Mouse (Mus musculus) stomach, postnatal 0 days (tissue): ENCODE measurements at regions not wholly inside any gene's neighbourhood (a gene's known extent, or its start where the extent isn't known, plus 50 kb on each side); places are given as distances from the start of the nearest gene placed in this dataset.

Source experiments
- ATAC-seq: fragments of 200-750 bp; cut with Nextera tagmentation; 2 replicates; pipeline ENCODE4 v1.8.0; 2017; ENCODE audit not compliant: low FRiP score, low TSS enrichment
- DNase-seq: peaks from one replicate; pipeline ENCODE4 v3.0.0-alpha.2; 2016; ENCODE audit warnings: low spot score
- H3K27ac ChIP-seq: fragments of 300-500 bp; sonication (generic); replicated peaks from 2 replicates; pipeline ENCODE4 v1.5.1; 2014; ENCODE audit warnings: mild to moderate bottlenecking, control low read depth
- H3K27me3 ChIP-seq: fragments of 300-500 bp; sonication (generic); 2 replicates; pipeline ENCODE4 v1.6.1; 2014; ENCODE audit warnings: low read length; ENCODE audit not compliant: control insufficient read depth, insufficient read depth
- H3K36me3 ChIP-seq: fragments of 300-500 bp; sonication (generic); 2 replicates; pipeline ENCODE4 v1.6.1; 2014; ENCODE audit warnings: low read length, mixed read lengths; ENCODE audit not compliant: control insufficient read depth, insufficient read depth
- H3K4me1 ChIP-seq: fragments of 300-500 bp; sonication (generic); replicated peaks from 2 replicates; pipeline ENCODE4 v1.6.1; 2014; ENCODE audit warnings: antibody characterized with exemption; ENCODE audit not compliant: control insufficient read depth, insufficient read depth
- H3K4me2 ChIP-seq: fragments of 300-500 bp; sonication (generic); replicated peaks from 2 replicates; pipeline ENCODE4 v1.6.1; 2014; ENCODE audit warnings: low read depth, mild to moderate bottlenecking, control low read depth, moderate library complexity
- H3K4me3 ChIP-seq: fragments of 300-500 bp; sonication (generic); 2 replicates; pipeline ENCODE4 v1.5.1; 2014; ENCODE audit warnings: low read depth, low read length, control low read depth
- H3K9ac ChIP-seq: fragments of 300-500 bp; sonication (generic); 2 replicates; pipeline ENCODE4 v1.6.1; 2014; ENCODE audit warnings: mild to moderate bottlenecking, low read length, control low read depth, mixed read lengths
- H3K9me3 ChIP-seq: fragments of 300-500 bp; sonication (generic); 2 replicates; pipeline ENCODE4 v1.6.1; 2016; ENCODE audit warnings: low read length; ENCODE audit not compliant: control insufficient read depth
- CTCF ChIP-seq: IDR thresholded peaks from 2 replicates; pipeline ENCODE4 v1.5.1; 2016; ENCODE audit warnings: antibody characterized with exemption, low read depth, mild to moderate bottlenecking, moderate library complexity
- EP300 ChIP-seq: optimal IDR thresholded peaks from 2 replicates; pipeline ENCODE3; 2016; ENCODE audit warnings: antibody characterized with exemption
- WGBS: fragments of 180-500 bp; shearing (Covaris S2); extraction: QIAGEN DNeasy Blood & Tissue Kit; methylation state at CpG from one replicate; pipeline ENCODE4 v1.1.7; 2014; 5-methylcytosine and 5-hydroxymethylcytosine counted together

DNA sequence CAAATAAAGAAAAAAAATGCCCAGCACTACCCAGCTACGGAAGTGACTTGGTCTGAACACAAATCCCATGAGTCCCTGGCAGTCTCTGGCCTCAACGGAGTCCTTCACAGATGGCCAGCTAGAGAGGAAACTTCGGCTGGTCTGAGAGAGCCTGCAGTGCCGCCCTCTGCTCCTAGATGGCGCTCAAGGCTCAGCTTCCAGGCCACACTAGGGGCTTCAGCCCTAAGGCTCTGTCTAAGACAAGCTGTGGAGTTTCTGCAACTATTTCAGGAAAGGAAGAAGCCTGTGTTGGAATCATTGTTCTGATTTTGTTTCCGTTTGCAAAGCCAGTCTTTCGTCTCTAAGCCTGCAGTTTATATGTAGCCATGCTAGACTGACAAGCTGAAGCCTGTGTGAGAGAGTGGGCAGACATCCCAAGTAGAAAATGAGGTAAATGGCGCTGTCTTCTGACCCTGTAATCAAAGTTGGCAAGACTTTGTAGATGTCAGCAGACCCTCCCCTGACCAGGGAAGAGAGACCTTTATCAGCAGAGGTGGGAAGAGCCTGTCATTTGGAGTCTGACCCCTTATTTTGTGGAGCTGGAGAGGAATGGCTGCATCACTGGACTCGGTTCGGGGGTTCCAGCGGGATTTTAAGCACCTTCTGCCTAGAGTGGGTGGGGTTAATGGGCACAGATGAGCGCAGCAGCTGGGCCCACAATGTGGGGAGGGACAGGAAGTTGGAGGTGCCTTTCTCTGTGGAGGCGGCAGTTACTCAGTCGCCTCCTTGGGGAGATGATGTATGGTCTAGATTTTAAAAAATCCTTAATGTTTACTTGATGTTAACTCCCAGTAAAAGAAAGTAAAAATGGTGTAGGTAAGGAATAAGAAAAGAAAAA lies 197.5 kb downstream of the Nucb2 start:
- Histone ChIP-seq H3K9ac (no peak overlapping the region), H3K27me3 (no peaks in the 10 kb centered on the region), H3K4me1 (no peaks in the 10 kb centered on the region), H3K4me3 (no peak overlapping the region), H3K4me2 (no peak overlapping the region), H3K27ac (no peak overlapping the region), H3K9me3 (no peaks in the 10 kb centered on the region), H3K36me3 (no peaks in the 10 kb centered on the region)
- 32% methylated on average over 14 of the region's 14 CpGs for WGBS
- peak; percentile 77 for DNase-seq
- peak; percentile 40; the same call in 1 of the 2 replicates for ATAC-seq
- TF ChIP-seq EP300, result no peak
- TF ChIP-seq CTCF, result peak; percentile 94

DNA sequence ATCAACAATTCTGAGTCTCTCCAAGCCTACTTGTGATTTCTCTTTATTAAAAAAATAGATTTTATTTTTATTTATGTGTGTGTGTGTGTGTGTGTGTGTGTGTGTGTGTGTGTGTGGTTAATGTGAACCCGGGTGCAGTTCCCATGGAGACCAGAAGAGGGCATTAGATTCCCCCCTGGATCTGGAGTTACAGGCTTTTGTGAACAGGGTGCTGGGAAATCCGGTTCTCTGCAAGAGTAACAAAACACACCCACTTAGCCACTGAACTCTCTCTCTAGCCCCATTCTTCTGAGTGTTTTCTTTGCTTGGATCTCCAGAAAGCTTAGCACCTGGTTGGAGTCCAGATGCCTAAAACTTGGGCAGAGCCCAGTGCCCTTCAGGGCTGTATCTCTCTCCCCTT lies 198.4 kb downstream of the Nucb2 start:
- ATAC-seq (no peak), DNase-seq (no peak)
- Histone ChIP-seq H3K4me2 (no peak overlapping the region), H3K27me3 (no peaks in the 10 kb centered on the region), H3K4me1 (no peaks in the 10 kb centered on the region), H3K36me3 (no peaks in the 10 kb centered on the region), H3K27ac (no peak overlapping the region), H3K4me3 (no peak overlapping the region), H3K9ac (no peak overlapping the region), H3K9me3 (no peaks in the 10 kb centered on the region)
- WGBS, result 85% methylated on average over 2 of the region's 2 CpGs
- TF ChIP-seq EP300, result no peak
- peak; percentile 44 for TF ChIP-seq CTCF

DNA sequence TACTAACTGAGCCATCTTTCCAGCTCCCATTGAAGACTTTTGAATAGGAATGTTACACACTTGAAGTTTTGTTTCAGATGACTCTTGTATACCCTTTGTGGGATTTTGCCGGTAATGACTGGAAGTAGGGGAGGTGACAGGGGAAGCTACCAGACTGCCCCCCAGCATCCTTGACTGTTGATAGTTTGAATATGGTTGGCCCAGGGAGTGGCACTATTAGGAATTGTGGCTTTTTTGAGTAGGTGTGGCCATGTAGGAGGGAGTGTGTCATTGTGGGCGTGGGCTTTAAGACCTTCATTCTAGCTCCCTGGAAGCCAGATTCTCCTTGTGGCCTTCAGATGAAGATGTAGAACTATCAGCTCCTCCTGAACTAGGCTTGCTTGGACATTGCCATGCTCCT lies 207.4 kb downstream of the Nucb2 start:
- 82% methylated on average over 2 of the region's 2 CpGs for WGBS

GRCm38 (mm10) chr7:116713200-116713599 lies 209.0 kb downstream of the Nucb2 start:
- H3K9me3 ChIP-seq, result no peaks in the 10 kb centered on the region
- H3K9ac ChIP-seq, result no peak overlapping the region
- TF ChIP-seq CTCF (no peak), EP300 (no peak)
- ATAC-seq (no peak), DNase-seq (no peak)
- H3K4me2 ChIP-seq, result no peak overlapping the region
- H3K36me3 ChIP-seq, result no peaks in the 10 kb centered on the region
- H3K27me3 ChIP-seq, result no peaks in the 10 kb centered on the region
- WGBS, result 65% methylated on average over 8 of the region's 8 CpGs
- no peak overlapping the region for H3K27ac ChIP-seq
- H3K4me3 ChIP-seq, result no peak overlapping the region
- H3K4me1 ChIP-seq, result no peaks in the 10 kb centered on the region

More for the DNA sequence above, 207.4 kb downstream of the Nucb2 start:
- H3K9ac ChIP-seq, result no peak overlapping the region
- H3K27ac ChIP-seq, result no peak overlapping the region
- H3K4me1 ChIP-seq, result no peaks in the 10 kb centered on the region
- H3K4me2 ChIP-seq, result no peak overlapping the region
- ATAC-seq (no peak), DNase-seq (no peak)
- H3K36me3 ChIP-seq, result no peaks in the 10 kb centered on the region
- no peak overlapping the region for H3K4me3 ChIP-seq
- TF ChIP-seq EP300 (no peak), CTCF (no peak)
- no peaks in the 10 kb centered on the region for H3K9me3 ChIP-seq
- H3K27me3 ChIP-seq, result no peaks in the 10 kb centered on the region

DNA sequence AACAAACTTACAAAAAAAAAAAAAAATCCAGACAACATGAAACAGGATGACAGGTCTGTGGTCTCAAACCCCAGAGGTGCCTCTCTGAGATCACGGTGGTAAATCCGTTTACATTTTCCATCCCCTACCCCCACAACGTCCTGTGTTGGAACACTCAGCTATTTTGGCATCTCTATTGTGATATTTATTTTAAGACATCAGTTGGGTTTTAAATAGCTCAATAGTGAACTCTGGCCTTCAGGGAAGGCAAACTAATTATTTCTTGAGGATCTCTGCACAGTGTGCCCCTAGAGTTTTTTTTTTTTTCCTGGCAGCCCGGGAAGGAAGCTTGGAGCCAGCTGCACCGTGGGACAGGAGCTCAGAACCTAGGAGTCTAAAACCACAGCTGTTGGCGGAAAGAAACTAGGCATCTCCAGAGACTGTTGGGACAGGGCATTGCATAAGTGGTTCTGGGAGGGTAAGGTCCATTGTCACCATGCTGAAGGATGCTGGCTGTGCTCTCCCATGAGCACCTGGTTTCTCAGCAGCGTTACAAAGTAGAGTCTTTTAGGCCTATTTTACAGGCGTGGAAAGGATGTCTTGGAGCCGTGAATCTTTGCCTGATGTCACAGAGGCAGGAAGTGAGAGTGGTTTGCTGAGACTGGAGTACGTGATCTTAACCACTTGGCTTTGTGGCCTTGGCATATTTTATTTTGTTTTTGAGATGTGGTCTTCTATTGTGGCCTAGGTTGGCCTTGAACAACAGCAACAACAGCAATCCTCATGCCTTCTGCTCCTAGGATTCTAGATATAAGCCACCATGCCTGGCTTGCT lies 211.3 kb downstream of the Nucb2 start:
- ATAC-seq, result no peak
- no peaks in the 10 kb centered on the region for H3K36me3 ChIP-seq

More for the DNA sequence above, 211.3 kb downstream of the Nucb2 start:
- DNase-seq, result no peak
- H3K4me3 ChIP-seq, result no peak overlapping the region
- WGBS, result 46% methylated on average over 10 of the region's 10 CpGs
- H3K4me1 ChIP-seq, result no peaks in the 10 kb centered on the region
- no peak overlapping the region for H3K27ac ChIP-seq
- H3K4me2 ChIP-seq, result no peak overlapping the region
- H3K9me3 ChIP-seq, result no peaks in the 10 kb centered on the region
- no peaks in the 10 kb centered on the region for H3K27me3 ChIP-seq
- no peak overlapping the region for H3K9ac ChIP-seq
- TF ChIP-seq CTCF, result no peak
- no peak for TF ChIP-seq EP300
